Mouse (Mus musculus): Measurements from ENCODE around the gene Rbm39.
"Not testable (repeated sequence)": the region's sequence is repeated elsewhere in the genome, so short reads cannot be mapped to it uniquely, and the experiment has no call there.

Rbm39 gene

DNA sequence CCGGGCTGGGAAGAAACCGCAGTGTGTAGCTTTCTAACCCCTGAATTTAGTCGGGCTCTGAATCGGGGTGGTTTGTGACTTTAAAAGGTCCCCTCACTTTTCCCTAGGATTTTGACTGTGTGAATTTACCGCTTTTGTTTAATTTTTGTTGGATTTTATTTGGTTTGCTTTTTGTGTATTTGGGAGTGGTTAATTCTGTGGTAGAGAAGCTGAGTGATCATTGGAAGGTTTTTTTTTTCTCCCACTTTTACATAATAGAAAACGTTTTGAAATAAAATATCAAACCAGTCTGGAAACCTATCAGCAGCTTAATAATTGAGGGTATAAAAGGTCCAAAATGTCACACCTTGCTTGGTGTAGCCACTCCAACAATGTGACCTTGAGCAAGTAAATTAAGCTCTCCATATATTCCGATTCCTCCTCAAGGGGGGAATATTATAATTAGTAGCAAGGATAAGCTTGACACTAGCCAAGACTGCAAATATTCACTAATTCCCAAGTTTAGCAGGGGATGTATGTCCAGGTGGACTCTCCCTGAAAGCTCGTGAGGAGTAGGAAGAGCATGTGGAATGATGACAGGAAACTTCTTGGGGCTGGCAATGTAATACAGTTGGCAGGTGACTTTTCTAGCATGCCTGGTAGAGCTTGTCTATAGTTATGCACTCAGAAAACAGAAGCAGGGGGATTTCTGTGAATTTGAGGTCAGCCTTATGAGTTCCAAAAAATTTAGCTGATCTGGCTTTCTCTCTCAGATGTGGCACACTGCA, 969 bp upstream of the Rbm39 start:
- no peak for DNase-seq (ENCODE audit: low read depth, low spot score)

DNA sequence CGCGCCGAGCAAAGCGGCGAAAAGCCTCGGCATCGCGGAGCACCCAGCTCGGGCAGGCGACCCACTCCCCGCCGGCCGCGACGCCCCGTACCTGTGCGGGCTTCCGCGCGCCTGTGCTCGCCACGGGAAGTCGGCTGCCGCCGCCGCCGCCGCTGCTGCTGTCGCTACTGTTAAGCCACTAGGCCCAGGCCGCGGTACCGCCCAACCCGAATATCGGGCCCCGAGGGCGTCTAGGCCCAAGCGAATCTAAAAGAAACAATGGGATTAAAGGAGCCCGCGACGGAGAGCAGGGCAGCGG, 293 bp downstream of the Rbm39 start:
- no peak for DNase-seq (ENCODE audit: low read depth, low spot score)

- DNase-seq (ENCODE audit: low read depth, low spot score), result peak; percentile 61
These were observed 817 bp downstream of the Rbm39 start for GRCm38 (mm10) chr2:156179046-156179795.

GRCm38 (mm10) chr2:156177651-156178050, 2.4 kb downstream of the Rbm39 start:
- DNase-seq (ENCODE audit: low read depth, low spot score), result no peak

DNA sequence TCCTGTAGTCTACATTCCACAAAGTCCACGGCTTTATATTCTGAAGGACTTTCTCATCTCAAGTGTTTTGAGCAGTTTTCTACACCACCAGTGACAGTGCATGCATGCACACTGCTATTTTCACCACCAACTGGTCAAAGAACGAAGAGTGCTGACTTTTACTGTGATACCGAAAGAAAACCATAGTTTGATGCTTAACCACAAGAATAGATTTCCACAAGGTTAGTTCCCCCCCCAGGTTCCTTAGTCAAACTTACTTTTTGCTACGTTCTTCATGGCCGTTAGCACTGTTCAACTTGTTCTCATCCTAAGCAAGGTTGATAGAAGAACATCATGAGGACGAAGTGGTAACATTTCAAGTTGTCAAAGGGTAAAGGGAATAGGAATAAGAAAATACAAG, 3.0 kb downstream of the Rbm39 start:
- DNase-seq (ENCODE audit: low read depth, low spot score), result no peak

GRCm38 (mm10) chr2:156166557-156166956, 13.5 kb downstream of the Rbm39 start:
- DNase-seq (ENCODE audit: low read depth, low spot score), result no peak

- no peak for DNase-seq (ENCODE audit: low read depth, low spot score)
These were observed 14.6 kb downstream of the Rbm39 start for GRCm38 (mm10) chr2:156165478-156165877.

GRCm38 (mm10) chr2:156151538-156151937, 28.5 kb downstream of the Rbm39 start:
- DNase-seq (ENCODE audit: low read depth, low spot score), result no peak

GRCm38 (mm10) chr2:156147316-156147915, 32.6 kb downstream of the Rbm39 start:
- DNase-seq (ENCODE audit: low read depth, low spot score), result no peak

DNA sequence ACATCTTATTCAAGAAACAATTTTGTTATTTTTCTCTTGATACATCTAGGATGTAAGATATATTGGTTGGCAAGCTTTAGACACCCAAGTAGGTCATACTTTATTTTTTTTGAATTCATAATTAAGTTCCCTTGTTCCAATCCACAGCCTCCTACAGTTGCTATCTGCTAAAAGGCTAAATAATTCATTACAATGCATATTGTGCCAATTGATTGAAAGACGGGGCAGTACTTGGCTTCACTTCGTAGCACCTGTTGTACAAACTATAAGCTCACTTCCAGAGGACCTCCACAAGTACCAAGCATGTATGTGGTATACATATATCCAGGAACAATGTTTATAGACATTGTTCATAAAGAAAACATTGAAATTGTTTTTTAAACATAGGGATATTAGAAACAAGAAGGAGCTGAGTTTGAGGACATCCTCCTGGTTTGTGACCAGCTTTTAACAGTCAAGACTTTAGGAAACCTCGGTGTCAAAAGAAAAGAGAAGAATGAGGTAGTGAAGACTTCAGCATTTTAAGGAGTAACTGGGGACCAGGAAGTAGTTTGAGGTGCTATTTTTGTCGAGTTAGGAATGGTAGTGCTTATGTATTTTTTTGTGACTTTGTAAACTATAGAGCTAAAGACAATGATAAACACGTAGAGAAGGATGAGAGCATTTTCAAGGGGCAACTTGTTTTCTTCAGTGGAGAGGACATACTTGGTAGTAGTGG, 33.6 kb downstream of the Rbm39 start:
- DNase-seq (ENCODE audit: low read depth, low spot score), result no peak

DNA sequence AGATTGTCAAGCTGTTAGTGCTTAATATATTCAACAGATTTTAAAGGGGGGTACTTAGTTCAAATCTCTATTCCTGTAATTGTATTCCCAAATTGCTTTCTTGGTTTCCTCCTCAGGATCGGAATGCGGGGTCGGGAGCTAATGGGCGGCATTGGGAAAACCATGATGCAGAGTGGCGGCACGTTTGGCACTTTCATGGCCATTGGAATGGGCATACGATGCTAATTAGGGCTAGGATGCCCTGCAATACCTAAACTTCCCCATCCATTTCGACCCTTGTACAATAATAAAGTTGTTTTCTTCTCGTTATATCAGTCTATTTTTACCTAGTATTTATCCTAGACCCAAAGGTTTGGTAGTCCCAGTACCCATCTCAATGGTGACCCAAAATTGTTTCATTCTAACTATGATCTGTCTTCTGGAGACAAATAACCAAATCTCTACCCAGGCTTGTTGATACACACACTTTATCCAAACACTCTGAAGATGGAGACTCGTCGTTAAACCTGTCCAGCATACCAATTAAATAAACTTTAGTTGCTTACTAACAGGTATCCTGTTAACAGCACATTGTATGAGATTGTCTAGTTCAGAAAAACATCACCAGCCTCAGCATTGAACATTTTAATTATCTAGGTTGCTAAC, 34.4 kb downstream of the Rbm39 start:
- DNase-seq (ENCODE audit: low read depth, low spot score), result no peak

DNA sequence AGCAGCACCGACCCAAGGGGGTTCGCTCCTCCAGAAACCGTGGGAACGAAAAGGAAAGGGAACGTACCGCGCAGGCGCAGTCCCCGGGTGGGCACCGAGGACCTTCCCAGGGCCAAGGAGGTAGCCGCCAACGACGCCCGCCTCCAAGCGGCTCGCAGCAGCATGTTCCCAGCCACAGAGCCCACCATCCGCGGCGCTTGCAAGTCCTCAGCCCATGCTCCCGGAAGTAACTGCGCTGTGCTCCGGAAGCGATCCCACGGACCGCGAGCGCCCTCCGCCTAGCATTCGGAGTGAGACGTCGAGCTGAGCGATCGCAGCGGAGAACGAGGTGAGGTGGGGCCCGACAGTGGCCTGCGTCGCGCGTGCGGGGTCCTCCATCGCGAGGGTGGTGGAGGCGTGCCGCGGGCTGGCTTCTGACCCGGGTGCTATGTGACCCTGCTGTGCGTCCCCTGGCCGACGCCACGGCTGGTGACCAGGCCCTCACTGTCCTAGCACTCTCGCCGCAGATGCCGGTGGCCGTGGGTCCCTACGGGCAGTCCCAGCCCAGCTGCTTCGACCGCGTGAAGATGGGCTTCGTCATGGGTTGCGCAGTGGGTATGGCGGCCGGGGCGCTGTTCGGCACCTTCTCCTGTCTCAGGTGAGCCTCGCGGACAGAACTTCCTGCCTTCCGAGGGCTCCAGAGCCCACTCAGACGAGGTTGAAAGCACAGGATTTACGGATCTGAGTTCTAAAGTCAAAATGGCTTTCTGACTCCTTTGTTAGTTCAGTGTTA, 35.9 kb downstream of the Rbm39 start, which contains the start of the genes Romo1 and Nfs1:
Gene Romo1 (plus strand): TSS at position 87 of the 772 bp plus-strand sequence.
Gene Nfs1 (minus strand): TSS at position 234 of the 772 bp plus-strand sequence.
- peak; percentile 72 for DNase-seq (ENCODE audit: low read depth, low spot score)

DNA sequence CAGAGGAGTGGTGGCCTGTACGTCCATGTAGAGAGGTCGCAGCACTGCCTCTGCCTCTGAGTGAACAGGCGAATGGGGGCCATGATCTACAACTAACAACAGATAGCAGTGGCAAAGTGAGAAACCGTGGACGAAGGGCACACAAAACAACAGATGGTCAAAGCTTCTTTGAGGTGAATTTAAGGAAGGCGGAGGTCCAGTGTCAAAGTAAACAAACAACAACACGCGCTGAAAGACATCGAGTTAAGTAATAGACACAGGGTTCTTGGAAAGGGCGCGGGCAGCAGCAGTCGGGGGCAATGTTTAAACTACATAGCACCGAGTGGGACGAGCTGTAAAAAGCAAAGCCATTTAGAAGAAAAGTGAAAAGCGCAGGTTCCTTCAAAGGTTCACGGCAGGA, 36.7 kb downstream of the Rbm39 start:
- peak; percentile 32 for DNase-seq (ENCODE audit: low read depth, low spot score)

GRCm38 (mm10) chr2:156142820-156143219, 37.2 kb downstream of the Rbm39 start:
- no peak for DNase-seq (ENCODE audit: low read depth, low spot score)

GRCm38 (mm10) chr2:156135695-156136094, 44.3 kb downstream of the Rbm39 start:
- DNase-seq (ENCODE audit: low read depth, low spot score), result no peak

DNA sequence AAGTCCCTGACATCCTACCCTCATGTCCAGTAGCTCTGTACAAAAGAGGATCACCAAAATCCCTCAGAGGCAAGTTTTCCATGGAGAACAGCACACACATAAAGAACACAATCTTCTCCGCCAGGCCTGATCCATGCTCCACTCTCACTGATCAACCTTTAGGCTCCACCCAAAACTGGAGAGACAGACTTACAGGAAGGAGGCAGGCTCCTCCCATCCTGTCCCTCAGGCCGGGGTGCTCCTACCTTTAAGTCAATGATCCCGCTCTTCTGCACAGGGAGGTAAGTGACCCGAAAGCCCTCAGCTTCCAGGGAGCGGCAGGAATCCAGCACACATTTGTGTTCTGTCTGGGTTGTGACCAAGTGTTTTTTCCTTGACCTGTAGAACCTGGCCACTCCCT, 45.9 kb downstream of the Rbm39 start:
- no peak for DNase-seq (ENCODE audit: low read depth, low spot score)

DNA sequence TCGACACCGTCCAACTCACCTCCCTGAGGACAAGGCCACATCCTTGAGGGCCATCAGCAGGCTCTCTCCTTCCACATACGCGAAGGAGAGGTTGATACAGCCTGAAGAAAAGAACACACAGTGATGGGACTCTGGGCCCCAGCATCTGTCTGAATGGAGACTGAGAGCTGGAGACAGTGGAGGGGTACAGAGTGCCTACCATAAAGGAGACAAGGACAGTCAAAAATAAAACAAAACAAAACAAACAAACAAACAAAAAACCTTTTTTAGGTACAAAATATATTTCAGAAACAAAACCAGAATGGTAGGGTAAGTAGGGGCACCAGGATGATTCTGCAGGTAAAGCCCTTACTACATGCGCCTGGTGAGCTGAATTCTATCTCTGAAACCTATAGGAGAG, 53.0 kb downstream of the Rbm39 start, which contains the start of gene Gm28036:
Gene Gm28036 (minus strand): TSS at position 101 of the 400 bp plus-strand sequence.
- DNase-seq (ENCODE audit: low read depth, low spot score), result no peak

DNA sequence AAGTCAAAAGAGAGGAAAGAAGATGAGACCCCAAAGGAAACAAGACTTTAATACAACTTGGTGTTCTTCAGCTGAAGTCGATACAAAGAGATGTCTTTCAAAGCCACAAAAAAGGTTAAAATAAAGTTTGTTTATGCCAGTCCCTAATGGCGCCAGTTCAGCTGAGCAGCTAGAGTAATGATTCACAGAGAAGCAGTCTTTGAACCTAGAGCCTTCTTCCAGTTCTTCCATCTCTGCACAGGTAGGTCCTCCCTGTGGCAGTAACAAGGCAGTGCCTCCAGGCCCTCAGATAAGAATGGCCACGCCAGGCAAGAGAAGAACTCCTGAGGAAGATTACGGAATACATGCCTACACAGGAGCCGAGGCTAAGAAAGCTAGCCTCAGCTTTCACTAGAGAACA, 56.3 kb downstream of the Rbm39 start:
- DNase-seq (ENCODE audit: low read depth, low spot score), result no peak

DNA sequence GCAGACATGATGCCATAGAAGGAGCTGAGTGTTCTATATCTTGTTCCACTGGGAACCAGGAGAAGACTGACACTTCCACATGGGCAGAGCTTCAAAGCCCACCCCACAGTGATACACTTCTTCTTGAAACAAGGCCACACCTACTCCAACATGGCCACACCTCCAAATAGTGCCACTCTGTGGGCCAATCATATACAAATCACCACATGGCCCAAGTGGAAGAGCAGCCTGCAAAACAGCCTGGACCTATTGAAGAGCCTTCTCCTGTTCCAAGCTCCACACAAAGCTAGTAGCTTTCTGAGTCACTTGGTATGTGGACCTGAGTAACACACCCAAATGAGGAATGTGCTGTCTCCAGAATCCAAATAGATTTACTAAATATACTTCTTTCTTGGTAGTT, 60.5 kb downstream of the Rbm39 start:
- DNase-seq (ENCODE audit: low read depth, low spot score), result no peak

DNA sequence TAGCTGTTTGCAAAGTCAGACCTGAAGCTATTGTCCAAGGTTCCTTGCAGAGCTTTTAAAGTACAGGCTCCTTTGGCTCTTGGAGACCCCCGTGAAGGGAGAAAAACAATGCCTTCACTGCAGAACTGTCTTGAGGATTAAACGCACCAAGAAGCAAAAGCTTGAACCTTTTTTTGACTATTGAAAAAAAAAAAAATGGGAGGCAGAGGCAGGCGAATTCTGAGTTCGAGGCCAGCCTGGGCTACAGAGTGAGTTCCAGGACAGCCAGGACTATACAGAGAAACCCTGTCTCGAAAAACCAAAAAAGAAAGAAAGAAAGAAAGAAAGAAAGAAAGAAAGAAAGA, 68.0 kb downstream of the Rbm39 start:
- not testable (repeated sequence) for DNase-seq (ENCODE audit: low read depth, low spot score)
